Mouse (Mus musculus): ENCODE data around the gene Glb1l.

The Glb1l gene

GRCm38 (mm10) chr1:75192452-75192851, 18.2 kb downstream of the Glb1l start:
- peak; percentile 19 to 54 for DNase-seq (ENCODE audit: low spot score in 2 of 2)

GRCm38 (mm10) chr1:75191622-75192402, 18.8 kb downstream of the Glb1l start, which contains the start of the genes Ankzf1 and Atg9a:
TSS of gene Ankzf1 (plus strand) at chr1:75192151.
TSS of gene Atg9a (minus strand) at chr1:75192196.
- DNase-seq (ENCODE audit: low spot score in 2 of 2), result peak; percentile 91 to 96

GRCm38 (mm10) chr1:75191258-75191621, 19.4 kb downstream of the Glb1l start:
- no peak for DNase-seq (ENCODE audit: low spot score in 2 of 2)

- no peak for DNase-seq (ENCODE audit: low spot score in 2 of 2)
Observed at GRCm38 (mm10) chr1:75190577-75190976, 20.0 kb downstream of the Glb1l start.

- DNase-seq (ENCODE audit: low spot score in 2 of 2), result no peak
Observed at GRCm38 (mm10) chr1:75187914-75188483, 22.6 kb downstream of the Glb1l start.

- no peak for DNase-seq (ENCODE audit: low spot score in 2 of 2)
Observed at GRCm38 (mm10) chr1:75187126-75187525, 23.5 kb downstream of the Glb1l start.

- no peak for DNase-seq (ENCODE audit: low spot score in 2 of 2)
Observed at GRCm38 (mm10) chr1:75185495-75185894, 25.1 kb downstream of the Glb1l start.

- DNase-seq (ENCODE audit: low spot score in 2 of 2), result no peak
Observed at GRCm38 (mm10) chr1:75182160-75182559, 28.5 kb downstream of the Glb1l start.

GRCm38 (mm10) chr1:75181377-75181870, 29.2 kb downstream of the Glb1l start:
- no peak for DNase-seq (ENCODE audit: low spot score in 2 of 2)

GRCm38 (mm10) chr1:75180741-75181140, 29.9 kb downstream of the Glb1l start:
- no peak for DNase-seq (ENCODE audit: low spot score in 2 of 2)

GRCm38 (mm10) chr1:75180105-75180590, 30.5 kb downstream of the Glb1l start, which contains the start of gene Abcb6:
TSS of gene Abcb6 (minus strand) at chr1:75180392.
- DNase-seq (ENCODE audit: low spot score in 2 of 2), result peak; percentile 75 to 88

GRCm38 (mm10) chr1:75179334-75180104, 31.1 kb downstream of the Glb1l start:
- peak in 1 of 2 experiments; percentile 35 for DNase-seq (ENCODE audit: low spot score in 2 of 2)

GRCm38 (mm10) chr1:75168472-75169464, 41.8 kb downstream of the Glb1l start, which contains the start of gene Zfand2b:
TSS of gene Zfand2b (plus strand) at chr1:75168646.
- peak; percentile 98 for DNase-seq (ENCODE audit: low spot score in 2 of 2)

- DNase-seq (ENCODE audit: low spot score in 2 of 2), result no peak
Observed at GRCm38 (mm10) chr1:75168093-75168471, 42.5 kb downstream of the Glb1l start.

GRCm38 (mm10) chr1:75160256-75160617, 50.4 kb downstream of the Glb1l start:
- DNase-seq (ENCODE audit: low spot score in 2 of 2), result no peak

- DNase-seq (ENCODE audit: low spot score in 2 of 2), result no peak
Observed at GRCm38 (mm10) chr1:75159540-75160255, 50.9 kb downstream of the Glb1l start.

- no peak for DNase-seq (ENCODE audit: low spot score in 2 of 2)
Observed at GRCm38 (mm10) chr1:75158990-75159389, 51.6 kb downstream of the Glb1l start.

GRCm38 (mm10) chr1:75155837-75156236, 54.8 kb downstream of the Glb1l start:
- DNase-seq (ENCODE audit: low spot score in 2 of 2), result no peak

GRCm38 (mm10) chr1:75148727-75149126, 61.9 kb downstream of the Glb1l start:
- no peak for DNase-seq (ENCODE audit: low spot score in 2 of 2)

Measured in urinary bladder, postnatal 36 days (tissue).